Mouse (Mus musculus) MEL (cell line): ENCODE results near the gene Ldhb. TPM values are rescaled to one million over a fixed set of nuclear protein-coding genes. Genes with fewer than 3 reads are reported as not detected.
A peak's percentile ranks its signal among the peaks of the same experiment; 100 is the strongest.

ENCODE experiments used
- DNase-seq: peaks from one replicate; pipeline ENCODE4 v3.0.0; 2011; ENCODE audit warnings: low read depth, low spot score
- H3K27ac ChIP-seq: 2 replicates; pipeline ENCODE4 v1.5.1; 2012; ENCODE audit warnings: low read depth, mild to moderate bottlenecking, control low read depth, low read length, moderate library complexity; ENCODE audit not compliant: control insufficient read depth
- H3K27me3 ChIP-seq, 2 experiments: fragments of 150-350 bp in 1 of 2; sonication (generic) in 1 of 2; 2 replicates each; pipeline ENCODE4 v1.6.1; 2012; ENCODE audit warnings: low read length in 2 of 2, mild to moderate bottlenecking in 2 of 2, improper control_type of control experiment in 1 of 2, moderate library complexity in 1 of 2; ENCODE audit not compliant: insufficient read depth in 2 of 2, control insufficient read depth in 1 of 2
- H3K36me3 ChIP-seq, 2 experiments: 2 replicates each; pipeline ENCODE4 v1.6.1; 2012 to 2014; ENCODE audit warnings: low read length in 2 of 2, improper control_type of control experiment in 1 of 2, inconsistent platforms in 1 of 2, mild to moderate bottlenecking in 1 of 2; ENCODE audit not compliant: insufficient read depth in 2 of 2, control insufficient read depth in 1 of 2
- H3K4me1 ChIP-seq, 2 experiments: fragments of 150-350 bp in 1 of 2; sonication (generic) in 1 of 2; 2 replicates each; pipeline ENCODE4 v1.6.1; 2012; ENCODE audit warnings: low read length in 2 of 2, improper control_type of control experiment in 1 of 2, mild to moderate bottlenecking in 1 of 2; ENCODE audit not compliant: insufficient read depth in 2 of 2, control insufficient read depth in 1 of 2
- H3K4me3 ChIP-seq, 2 experiments: fragments of 150-350 bp in 1 of 2; sonication (generic) in 1 of 2; 2 replicates each; pipeline ENCODE4 v1.5.1; 2012; ENCODE audit warnings: low read depth in 2 of 2, low read length in 2 of 2, mild to moderate bottlenecking in 2 of 2, moderate library complexity in 2 of 2, control low read depth in 1 of 2, improper control_type of control experiment in 1 of 2; ENCODE audit not compliant: control insufficient read depth in 1 of 2, insufficient read depth in 1 of 2
- H3K79me2 ChIP-seq: 2 replicates; pipeline ENCODE4 v1.6.1; 2012; ENCODE audit warnings: mild to moderate bottlenecking, low read length, moderate library complexity; ENCODE audit not compliant: control insufficient read depth, poor library complexity, insufficient read depth
- H3K9ac ChIP-seq: 2 replicates; pipeline ENCODE4 v1.6.1; 2012; ENCODE audit warnings: low read depth, mild to moderate bottlenecking, control low read depth, low read length, moderate library complexity; ENCODE audit not compliant: control insufficient read depth, poor library complexity, severe bottlenecking
- H3K9me3 ChIP-seq: fragments of 150-350 bp; sonication (generic); replicated peaks from 2 replicates; pipeline ENCODE4 v1.6.1; 2012; ENCODE audit warnings: mild to moderate bottlenecking, low read length, improper control_type of control experiment, moderate library complexity; ENCODE audit not compliant: insufficient read depth
- BHLHE40 ChIP-seq: IDR thresholded peaks from 2 replicates; pipeline ENCODE4 v1.6.1; 2012; ENCODE audit warnings: low read depth, mild to moderate bottlenecking, inconsistent platforms, low read length, improper control_type of control experiment, borderline replicate concordance
- CHD1 ChIP-seq: IDR thresholded peaks from 2 replicates; pipeline ENCODE4 v1.6.1; 2012; ENCODE audit warnings: low read depth, mild to moderate bottlenecking, inconsistent platforms, low read length, improper control_type of control experiment
- CHD2 ChIP-seq: IDR thresholded peaks from 2 replicates; pipeline ENCODE4 v1.6.1; 2011; ENCODE audit warnings: low read length, improper control_type of control experiment
- CTCF ChIP-seq, 3 experiments: IDR thresholded peaks in 2 of 3; conservative IDR thresholded peaks in 1 of 3; 2 replicates each; pipeline ENCODE4 v1.5.1; 2011 to 2012; ENCODE audit warnings: low read length in 3 of 3, low read depth in 2 of 3, mild to moderate bottlenecking in 2 of 3, improper control_type of control experiment in 1 of 3, inconsistent platforms in 1 of 3, mixed read lengths in 1 of 3, moderate library complexity in 1 of 3; ENCODE audit not compliant: control insufficient read depth in 1 of 3, insufficient read depth in 1 of 3, poor library complexity in 1 of 3, severe bottlenecking in 1 of 3
- ETS1 ChIP-seq: IDR thresholded peaks from 2 replicates; pipeline ENCODE4 v1.6.1; 2012; ENCODE audit warnings: low read depth, mild to moderate bottlenecking, inconsistent platforms, low read length, improper control_type of control experiment, moderate library complexity
- HCFC1 ChIP-seq: IDR thresholded peaks from 2 replicates; pipeline ENCODE4 v1.6.1; 2012; ENCODE audit warnings: low read depth, mild to moderate bottlenecking, inconsistent platforms, low read length, improper control_type of control experiment, moderate library complexity
- MAFK ChIP-seq: IDR thresholded peaks from 2 replicates; pipeline ENCODE4 v1.6.1; 2011; ENCODE audit warnings: low read depth, mild to moderate bottlenecking, low read length, improper control_type of control experiment, borderline replicate concordance
- MAX ChIP-seq: IDR thresholded peaks from 2 replicates; pipeline ENCODE4 v1.6.1; 2011; ENCODE audit warnings: low read length, improper control_type of control experiment
- MEF2A ChIP-seq: IDR thresholded peaks from 2 replicates; pipeline ENCODE4 v1.6.1; 2014; ENCODE audit warnings: low read depth, mild to moderate bottlenecking, inconsistent platforms, low read length, improper control_type of control experiment; ENCODE audit not compliant: poor library complexity, insufficient replicate concordance, severe bottlenecking; ENCODE audit errors: extremely low read depth
- MXI1 ChIP-seq: IDR thresholded peaks from 2 replicates; pipeline ENCODE4 v1.6.1; 2011; ENCODE audit warnings: mild to moderate bottlenecking, low read depth, low read length, improper control_type of control experiment
- MYC ChIP-seq: IDR thresholded peaks from 2 replicates; pipeline ENCODE4 v1.6.1; 2011; ENCODE audit warnings: low read depth, mild to moderate bottlenecking, low read length, improper control_type of control experiment, moderate library complexity
- NELFE ChIP-seq: IDR thresholded peaks from 2 replicates; pipeline ENCODE4 v1.6.1; 2011; ENCODE audit warnings: low read depth, low read length, improper control_type of control experiment
- POLR2AphosphoS5 ChIP-seq: IDR thresholded peaks from 2 replicates; pipeline ENCODE4 v1.6.1; 2012; ENCODE audit warnings: low read depth, borderline replicate concordance, mild to moderate bottlenecking, inconsistent platforms, low read length, moderate library complexity, mixed read lengths
- RCOR1 ChIP-seq: IDR thresholded peaks from 2 replicates; pipeline ENCODE4 v1.6.1; 2012; ENCODE audit warnings: low read depth, mild to moderate bottlenecking, inconsistent platforms, low read length, improper control_type of control experiment
- TAL1 ChIP-seq: IDR thresholded peaks from 2 replicates; pipeline ENCODE4 v1.6.1; 2012; ENCODE audit warnings: mild to moderate bottlenecking, inconsistent platforms, low read length, moderate library complexity, mixed read lengths
- TBP ChIP-seq: IDR thresholded peaks from 2 replicates; pipeline ENCODE4 v1.8.0; 2011; ENCODE audit warnings: low read depth, low read length, improper control_type of control experiment
- TCF12 ChIP-seq: IDR thresholded peaks from 2 replicates; pipeline ENCODE4 v1.6.1; 2014; ENCODE audit warnings: low read depth, mild to moderate bottlenecking, inconsistent platforms, low read length, improper control_type of control experiment, moderate library complexity
- UBTF ChIP-seq: IDR thresholded peaks from 2 replicates; pipeline ENCODE4 v1.6.1; 2012; ENCODE audit warnings: low read depth, mild to moderate bottlenecking, inconsistent platforms, low read length, improper control_type of control experiment, moderate library complexity, borderline replicate concordance; ENCODE audit not compliant: insufficient read depth
- USF1 ChIP-seq: IDR thresholded peaks from 2 replicates; pipeline ENCODE4 v1.6.1; 2014; ENCODE audit warnings: low read depth, mild to moderate bottlenecking, inconsistent platforms, low read length, improper control_type of control experiment, moderate library complexity
- USF2 ChIP-seq, 2 experiments: IDR thresholded peaks; 2 replicates each; pipeline ENCODE4 v1.6.1; 2011 to 2012; ENCODE audit warnings: improper control_type of control experiment in 2 of 2, low read length in 2 of 2, borderline replicate concordance in 1 of 2, inconsistent platforms in 1 of 2, low read depth in 1 of 2, mild to moderate bottlenecking in 1 of 2; ENCODE audit not compliant: insufficient read depth in 1 of 2
- ZMIZ1 ChIP-seq: IDR thresholded peaks from 2 replicates; pipeline ENCODE4 v1.6.1; 2012; ENCODE audit warnings: low read depth, mild to moderate bottlenecking, inconsistent platforms, low read length, improper control_type of control experiment, moderate library complexity
- polyA plus RNA-seq, 2 experiments: library from polyadenylated mRNA; stranded (reverse) in 1 of 2; unstranded in 1 of 2; fragments of >175 nt in 1 of 2; fragments of >200 nt in 1 of 2; gene quantifications; 2 replicates each; pipeline versions ENCODE4 v1.2.1 to v1.2.4; 2012; ENCODE audit warnings: low replicate concordance in 2 of 2, low read depth in 1 of 2; ENCODE audit not compliant: insufficient read length in 2 of 2, insufficient read depth in 1 of 2, missing spikeins in 1 of 2
- total RNA-seq: library from RNA; depleted of rRNA; stranded (reverse); fragments of 300-350 nt; gene quantifications from 2 replicates; pipeline ENCODE4 v1.2.3, GENCODE M21; 2012

Gene Ldhb
- total and polyA plus RNA-seq, 3 experiments, result not detected

GRCm38 (mm10) chr6:142458010-142458409 is 49.7 kb downstream of the Ldhb start:
- Histone ChIP-seq H3K9me3 (no peaks in the 10 kb centered on the region), H3K4me1 (no peaks in the 10 kb centered on the region), H3K79me2 (no peaks in the 10 kb centered on the region), H3K27ac (no peak overlapping the region), H3K36me3 (no peaks in the 10 kb centered on the region), H3K4me3 (no peak overlapping the region), H3K27me3 (no peaks in the 10 kb centered on the region), H3K9ac (no peak overlapping the region)
- no peak for TF ChIP-seq MYC
- TF ChIP-seq UBTF, result no peak
- TF ChIP-seq TCF12, result no peak
- TF ChIP-seq POLR2AphosphoS5, result no peak
- TF ChIP-seq CHD2, result no peak
- TF ChIP-seq TBP, result no peak
- TF ChIP-seq RCOR1, result no peak
- TF ChIP-seq CHD1, result no peak
- no peak for DNase-seq

- H3K27ac ChIP-seq, result no peak overlapping the region
- H3K36me3 ChIP-seq, result no peaks in the 10 kb centered on the region
- no peaks in the 10 kb centered on the region for H3K27me3 ChIP-seq
- peak; percentile 2 for DNase-seq
- no peak overlapping the region for H3K9ac ChIP-seq
- TF ChIP-seq CTCF (IDR thresholded peaks at IDR 0.05 in 2 of 3, conservative IDR thresholded peaks at IDR 0.05 in 1 of 3; ENCODE audit: control insufficient read depth in 1 of 3, insufficient read depth in 1 of 3, low read depth in 2 of 3, low read length in 3 of 3, poor library complexity in 1 of 3, severe bottlenecking in 1 of 3) (no peak), MXI1 (no peak), ZMIZ1 (no peak), ETS1 (no peak), BHLHE40 (no peak), HCFC1 (no peak), USF1 (no peak), TAL1 (no peak), USF2 (IDR thresholded peaks at IDR 0.05; ENCODE audit: borderline replicate concordance in 1 of 2, insufficient read depth in 1 of 2, low read depth in 1 of 2, low read length in 2 of 2) (no peak), MEF2A (no peak), TBP (no peak), UBTF (no peak), NELFE (no peak), MAX (no peak), MAFK (no peak)
- no peaks in the 10 kb centered on the region for H3K9me3 ChIP-seq
- no peaks in the 10 kb centered on the region for H3K79me2 ChIP-seq
- H3K4me3 ChIP-seq, result no peak overlapping the region
- no peaks in the 10 kb centered on the region for H3K4me1 ChIP-seq
Observed at GRCm38 (mm10) chr6:142455314-142455996, 52.3 kb downstream of the Ldhb start.
